Comparison of ENCODE assay signal across 8 mouse cellular contexts in the genomic region with DNA sequence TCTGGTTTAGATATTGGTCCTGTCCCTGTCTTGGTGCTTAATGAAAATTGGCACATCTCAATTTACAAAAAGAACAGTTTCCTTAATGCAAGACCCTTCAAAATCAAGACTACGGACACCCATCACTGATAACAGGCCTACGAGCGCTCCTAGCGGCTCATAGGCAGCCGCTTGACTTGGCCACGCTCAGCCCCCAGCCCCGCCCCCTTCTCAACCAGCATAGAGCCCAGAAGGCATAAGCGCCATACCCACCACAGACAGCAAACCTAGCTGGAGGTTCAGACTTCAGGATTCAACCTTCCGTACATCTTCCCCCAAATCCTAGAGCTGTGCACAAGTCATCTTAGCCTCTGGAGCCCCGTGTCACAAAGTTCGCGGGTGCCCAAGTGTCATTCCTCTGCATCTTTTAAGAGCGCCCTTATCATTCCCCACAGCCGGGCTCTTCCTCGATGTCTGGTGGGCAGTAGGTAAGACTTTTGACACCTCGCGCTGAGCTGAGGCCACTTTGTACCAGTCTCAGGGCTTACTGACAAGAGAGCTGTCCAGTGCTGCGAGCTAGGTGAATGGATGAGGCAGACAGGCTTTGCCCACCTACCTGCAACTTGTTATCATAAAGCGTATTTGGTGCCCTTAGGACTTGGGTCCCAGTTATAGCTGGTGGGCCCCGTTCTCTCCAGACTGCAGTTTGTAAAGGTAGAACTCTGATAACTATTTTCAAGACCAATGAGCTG. TPM values are rescaled to one million over a fixed set of nuclear protein-coding genes. Genes with fewer than 3 reads are reported as not detected.
DNase-seq lines count a peak whose midpoint lies in the region; ATAC-seq and TF ChIP-seq lines count a peak whose summit lies in the region.

No protein-coding gene starts in this region.

- no peak overlapping the region for H3K27ac ChIP-seq in embryonic fibroblast, embryonic 13.5 days (ENCODE audit: insufficient read depth, low read length)

- peak; percentile 31 for DNase-seq in CD4-positive, CD25-positive, alpha-beta regulatory T cell, adult 2 months (ENCODE audit: low read depth, low spot score)
- peak; percentile 70 for DNase-seq in kidney, postnatal 10 days
- no peak for DNase-seq in kidney, adult 18-20 months
- peak; percentile 51 for DNase-seq in 416B (ENCODE audit: low read depth)
- DNase-seq in urinary bladder, postnatal 4 days (ENCODE audit: low spot score in 2 of 2) = no peak
- DNase-seq in cerebellum, adult 9-10 months = no peak

- peak; percentile 44 for TF ChIP-seq POLR2A in embryonic fibroblast, embryonic 13.5 days (IDR thresholded peaks at IDR 0.05; ENCODE audit: low read depth, low read length)

- no peak overlapping the region for H3K4me3 ChIP-seq in embryonic fibroblast, embryonic 13.5 days (ENCODE audit: insufficient read depth, low read length)

- TF ChIP-seq CTCF in embryonic fibroblast, embryonic 13.5 days (IDR thresholded peaks at IDR 0.05; ENCODE audit: borderline replicate concordance, insufficient read depth, low read length) = no peak

- ATAC-seq in CD4-positive, CD25-positive, alpha-beta regulatory T cell, adult 4 months = no peak

- H3K4me1 ChIP-seq in embryonic fibroblast, embryonic 13.5 days (ENCODE audit: control insufficient read depth, insufficient read depth, low read length) = no peaks in the 10 kb centered on the region; the same call in 1 of the 2 replicates

RNA-seq across cellular contexts. Expression of a gene that starts 3.7 kb away (rescaled TPM):
- polyA plus RNA-seq in CD4-positive, CD25-positive, alpha-beta regulatory T cell, adult 4 months (2017; shearing (Covaris generic)) = 1,000 to 10,000 TPM; 3,273 to 3,796 TPM
- 3,879 and 4,235 TPM in 2 replicates for polyA plus RNA-seq in embryonic fibroblast, embryonic 13.5 days (2011; ENCODE audit: insufficient read length, low read depth, missing spikeins)

RNA-seq across cellular contexts. Expression of a gene that starts 35.9 kb away (rescaled TPM):
- 10 to 100 TPM in 1 of 2 experiments, 1 to 10 TPM in 1; 6.6 to 14.8 TPM for polyA plus RNA-seq in CD4-positive, CD25-positive, alpha-beta regulatory T cell, adult 4 months (2017; shearing (Covaris generic))
- polyA plus RNA-seq in embryonic fibroblast, embryonic 13.5 days (2011; ENCODE audit: insufficient read length, low read depth, missing spikeins) = 54.7 and 91.4 TPM in 2 replicates

Comparison
In these comparisons a context has a peak if more than half of its experiments do, and no peak if none do; other contexts are left out.
1. DNase-seq: peak in CD4-positive, CD25-positive, alpha-beta regulatory T cell, adult 2 months (single experiment), kidney, postnatal 10 days (single experiment) and 416B (single experiment); none in kidney, adult 18-20 months (single experiment), urinary bladder, postnatal 4 days (0 of 2) and cerebellum, adult 9-10 months (single experiment).